Mouse (Mus musculus) cerebellum, adult (tissue): Measurements from ENCODE around the gene Lamb2.

ENCODE experiments used
- ATAC-seq: cut with Nextera tagmentation; 2 replicates; pipeline ENCODE4 v1.9.2; 2017; ENCODE audit warnings: mild to moderate bottlenecking, moderate library complexity, mixed read lengths; ENCODE audit not compliant: insufficient number of reproducible peaks, low FRiP score, low TSS enrichment

Lamb2 gene

DNA sequence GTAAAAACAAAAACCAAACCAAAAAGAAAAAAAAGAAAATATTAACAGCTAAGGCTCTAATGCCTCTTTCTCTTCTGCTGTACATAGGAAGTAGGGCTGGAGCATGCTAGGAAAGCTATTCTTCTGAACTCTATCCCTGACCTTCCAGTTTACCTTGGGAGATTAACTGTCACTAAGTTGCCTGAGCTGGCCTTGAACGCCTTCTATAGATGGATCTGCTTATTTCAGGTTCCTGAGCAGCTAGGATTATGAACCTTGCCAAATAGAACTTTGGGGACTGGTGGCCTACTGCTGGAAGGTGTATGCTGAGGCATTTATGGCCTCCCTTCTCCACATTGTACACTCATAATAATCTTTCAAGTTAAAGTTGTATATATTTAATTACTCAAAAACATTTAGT lies 51.4 kb downstream of the Lamb2 start:
- ATAC-seq = no peak

GRCm38 (mm10) chr9:108531496-108531895 lies 52.0 kb downstream of the Lamb2 start:
- ATAC-seq = no peak
